Mouse (Mus musculus) C2C12 (cell line): Measurements from ENCODE around the gene Pinlyp. TPM values are rescaled to one million over a fixed set of nuclear protein-coding genes. Genes with fewer than 3 reads are reported as not detected.

Experiments
- H3K27me3 ChIP-seq: one replicate; pipeline ENCODE4 v1.6.1; 2011; ENCODE audit not compliant: control insufficient read depth, insufficient read depth, insufficient read length
- H3K36me3 ChIP-seq: one replicate; pipeline ENCODE4 v1.6.1; 2011; ENCODE audit not compliant: control insufficient read depth, insufficient read depth
- H3K4me3 ChIP-seq: one replicate; pipeline ENCODE4 v1.5.1; 2011; ENCODE audit warnings: mild to moderate bottlenecking, control low read depth; ENCODE audit not compliant: poor library complexity, insufficient read depth, severe bottlenecking
- H3K79me2 ChIP-seq: one replicate; pipeline ENCODE4 v1.6.1; 2011; ENCODE audit not compliant: control insufficient read depth, insufficient read depth
- H3K79me3 ChIP-seq: one replicate; pipeline ENCODE4 v1.6.1; 2011; ENCODE audit warnings: low read depth, control low read depth
- H3ac ChIP-seq: one replicate; pipeline ENCODE3; 2011; ENCODE audit warnings: low read depth; ENCODE audit not compliant: control insufficient read depth, insufficient read length
- CEBPB ChIP-seq: IDR thresholded peaks from one replicate; pipeline ENCODE4 v1.6.1; 2011; ENCODE audit warnings: low read depth, mild to moderate bottlenecking, control low read depth, moderate library complexity
- CTCF ChIP-seq: IDR thresholded peaks from one replicate; pipeline ENCODE4 v1.5.1; 2011; ENCODE audit not compliant: control insufficient read depth, insufficient read depth, insufficient read length
- FOSL1 ChIP-seq: IDR thresholded peaks from one replicate; pipeline ENCODE4 v1.8.0; 2011; ENCODE audit warnings: mild to moderate bottlenecking, low read length; ENCODE audit not compliant: poor library complexity, insufficient read depth, severe bottlenecking
- MAX ChIP-seq: IDR thresholded peaks from one replicate; pipeline ENCODE4 v1.6.1; 2011; ENCODE audit warnings: mild to moderate bottlenecking, control low read depth
- MYOD1 ChIP-seq: IDR thresholded peaks from one replicate; pipeline ENCODE4 v1.6.1; 2011; ENCODE audit warnings: low read depth; ENCODE audit not compliant: control insufficient read depth, insufficient read length
- MYOG ChIP-seq: IDR thresholded peaks from one replicate; pipeline ENCODE4 v1.6.1; 2011; ENCODE audit not compliant: control insufficient read depth, insufficient read length; ENCODE audit errors: extremely low read depth
- USF1 ChIP-seq: IDR thresholded peaks from one replicate; pipeline ENCODE4 v1.6.1; 2011; ENCODE audit warnings: low read depth, mild to moderate bottlenecking, control low read depth, moderate library complexity
- polyA plus RNA-seq: library from polyadenylated mRNA; unstranded; fragments of >200 nt; fragmentation: generic; extraction: Trizol; gene quantifications from one replicate; pipeline ENCODE4 v1.2.1, GENCODE M21; 2012; ENCODE audit warnings: missing spikeins

Gene Pinlyp
- polyA plus RNA-seq, 1 experiment: 0.23 TPM

DNA sequence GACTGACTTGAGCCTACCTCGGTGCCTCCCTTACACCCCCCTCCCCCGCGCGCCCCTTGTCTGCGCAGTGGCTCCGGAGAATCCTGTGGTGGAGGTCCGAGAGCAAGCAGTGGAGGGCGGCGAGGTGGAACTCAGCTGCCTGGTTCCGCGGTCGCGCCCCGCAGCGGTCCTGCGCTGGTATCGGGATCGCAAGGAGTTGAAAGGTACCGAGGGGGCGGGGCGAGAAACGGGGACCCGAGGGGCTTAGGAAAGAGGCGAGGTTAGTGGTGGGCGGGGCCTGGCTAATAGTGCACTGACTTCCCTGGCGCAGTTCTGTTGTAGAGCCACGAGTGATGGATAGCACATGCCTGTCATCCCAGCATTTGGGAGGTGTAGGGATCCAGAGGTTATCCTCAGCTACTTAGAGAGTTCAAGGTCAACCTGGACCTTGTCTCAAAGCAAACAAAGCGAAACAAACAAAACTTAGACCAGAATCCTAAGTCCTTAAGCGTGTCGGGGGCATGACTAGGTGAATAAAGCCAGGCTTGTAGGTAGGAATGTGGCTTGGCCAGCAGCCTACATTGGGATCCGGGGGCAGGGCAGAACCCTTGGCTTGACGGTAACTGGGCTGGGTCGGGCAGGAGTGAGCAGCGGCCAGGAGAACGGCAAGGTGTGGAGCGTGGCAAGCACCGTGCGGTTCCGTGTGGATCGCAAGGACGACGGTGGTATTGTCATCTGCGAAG, 45.9 kb downstream of the Pinlyp start:
- Histone ChIP-seq H3K79me3 (no peaks in the 10 kb centered on the region), H3K79me2 (no peaks in the 10 kb centered on the region), H3ac (no peak overlapping the region), H3K4me3 (no peak overlapping the region), H3K27me3 (no peaks in the 10 kb centered on the region), H3K36me3 (no peaks in the 10 kb centered on the region)
- TF ChIP-seq CEBPB (no peak), MYOG (no peak), MYOD1 (no peak), FOSL1 (no peak), USF1 (no peak), MAX (no peak), CTCF (no peak)

Other genes with a start within 250 kb of the Pinlyp start
- 8.8 TPM for gene Zfp61, start 244.9 kb downstream of the Pinlyp start, polyA plus RNA-seq
- 2.4 TPM for gene Zfp94, start 229.5 kb downstream of the Pinlyp start, polyA plus RNA-seq
- 0.22 TPM for gene Tescl, start 212.2 kb downstream of the Pinlyp start, polyA plus RNA-seq
- not detected for gene Lypd5, start 196.9 kb downstream of the Pinlyp start, polyA plus RNA-seq
- gene Kcnn4, start 175.9 kb downstream of the Pinlyp start, polyA plus RNA-seq: 82.2 TPM
- gene Smg9, start 146.5 kb downstream of the Pinlyp start, polyA plus RNA-seq: 21.8 TPM
- gene Irgc1, start 93.8 kb downstream of the Pinlyp start, polyA plus RNA-seq: 0.33 TPM
- 191 TPM for gene Plaur, start 83.6 kb downstream of the Pinlyp start, polyA plus RNA-seq
- 160 TPM for gene Cadm4, start 64.1 kb downstream of the Pinlyp start, polyA plus RNA-seq
- 53.8 TPM for gene Zfp428, start 39.1 kb downstream of the Pinlyp start, polyA plus RNA-seq
- gene AC161166.1, start 33.7 kb downstream of the Pinlyp start, polyA plus RNA-seq: 0.16 TPM
- 7.9 TPM for gene Irgq, start 15.4 kb downstream of the Pinlyp start, polyA plus RNA-seq
- 57.4 TPM for gene Xrcc1, start 171 bp upstream of the Pinlyp start, polyA plus RNA-seq
- gene Ethe1, start 41.4 kb upstream of the Pinlyp start, polyA plus RNA-seq: 48.0 TPM
- 0.35 TPM for gene Zfp575, start 41.5 kb upstream of the Pinlyp start, polyA plus RNA-seq
- gene Phldb3, start 64.6 kb upstream of the Pinlyp start, polyA plus RNA-seq: 4.1 TPM
- not detected for gene Lypd3, start 90.4 kb upstream of the Pinlyp start, polyA plus RNA-seq
- gene Tex101, start 130.6 kb upstream of the Pinlyp start, polyA plus RNA-seq: not detected
- not detected for gene BC049730, start 163.1 kb upstream of the Pinlyp start, polyA plus RNA-seq
- gene Gm4763, start 180.8 kb upstream of the Pinlyp start, polyA plus RNA-seq: not detected
- not detected for gene Cd177, start 214.2 kb upstream of the Pinlyp start, polyA plus RNA-seq
- gene Ceacam10, start 231.1 kb upstream of the Pinlyp start, polyA plus RNA-seq: 0.04 TPM